Mouse (Mus musculus): Measurements from ENCODE around the gene Ddit4. TPM values are rescaled to one million over a fixed set of nuclear protein-coding genes. Genes with fewer than 3 reads are reported as not detected.
"Not testable (repeated sequence)": the region's sequence is repeated elsewhere in the genome, so short reads cannot be mapped to it uniquely, and the experiment has no call there.

Gene Ddit4
- polyA plus RNA-seq (2016; fragmentation: Nextera tagmentation; extraction: Ambion mirVana): 30.3 and 58.7 TPM in 2 replicates

DNA sequence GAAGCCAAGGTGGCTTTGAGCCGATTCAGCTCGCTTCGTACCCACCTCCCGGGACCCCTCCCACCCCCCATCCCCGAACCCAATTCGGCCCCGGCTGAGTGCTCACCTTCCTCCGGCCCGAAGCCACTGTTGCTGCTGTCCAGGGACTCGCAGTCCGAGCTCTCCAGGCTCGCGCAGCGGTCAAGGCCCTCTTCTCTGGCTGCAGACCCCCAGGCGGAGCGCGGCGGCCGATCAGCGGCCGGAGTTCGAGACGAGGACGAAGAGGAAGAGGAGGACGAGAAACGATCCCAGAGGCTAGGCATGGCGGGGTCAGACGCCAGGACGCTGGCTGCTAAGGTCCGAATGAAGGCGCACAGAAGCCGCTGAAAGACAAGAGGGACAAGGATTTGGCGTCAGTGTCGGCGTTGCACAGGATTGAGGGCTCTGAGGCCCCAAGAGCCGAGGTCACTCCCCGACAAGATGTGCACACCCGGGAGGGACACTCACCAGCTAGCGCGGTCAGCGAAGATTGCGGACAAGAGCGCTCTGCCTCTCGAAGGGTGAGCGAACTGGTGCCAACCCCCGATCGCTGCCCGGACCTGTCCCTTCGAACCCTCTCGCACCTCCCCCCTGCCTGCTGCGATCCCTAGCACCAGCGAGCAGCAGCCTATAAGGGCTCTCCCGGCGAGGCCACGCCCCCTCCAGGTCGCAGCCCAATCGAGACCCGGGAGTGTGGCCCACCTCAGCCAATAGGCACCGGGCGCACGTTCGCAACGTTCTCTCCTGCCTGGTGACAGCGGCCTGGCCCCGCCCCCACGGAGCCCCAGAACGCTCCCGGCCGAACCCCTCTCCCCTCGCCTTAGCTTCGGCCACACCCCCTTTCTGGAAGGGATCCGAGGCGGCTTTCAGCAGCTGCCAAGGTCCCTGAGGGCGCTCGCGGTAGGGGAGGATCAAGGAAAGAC lies at the start of gene Ddit4:
TSS of gene Ddit4 (minus strand) at position 624 of the 941 bp plus-strand sequence.
- no peaks in the 10 kb centered on the region for H3K9me3 ChIP-seq (replicated peaks)
- peak within 1 kb of the TSS; percentile 73 for H3K4me3 ChIP-seq
- peaks cover 17% of the 10 kb centered on the region for H3K36me3 ChIP-seq
- DNase-seq (ENCODE audit: low spot score): peak; percentile 99
- peaks cover 6% of the 10 kb centered on the region for H3K27me3 ChIP-seq (ENCODE audit: low read depth, poor library complexity, severe bottlenecking)
- under 1% methylated on average over 71 of the region's 76 CpGs for WGBS
- peaks cover 44% of the 10 kb centered on the region for H3K4me1 ChIP-seq
- peak within 1 kb of the TSS; percentile 95 for H3K27ac ChIP-seq

GRCm38 (mm10) chr10:59999057-59999456 lies 47.4 kb upstream of the Ddit4 start:
- Histone ChIP-seq H3K27me3 (ENCODE audit: low read depth, poor library complexity, severe bottlenecking) (no peaks in the 10 kb centered on the region), H3K9me3 (replicated peaks) (no peaks in the 10 kb centered on the region), H3K27ac (no peak overlapping the region), H3K36me3 (peaks cover 49% of the 10 kb centered on the region), H3K4me1 (peaks cover 19% of the 10 kb centered on the region), H3K4me3 (no peak overlapping the region)
- WGBS: 91% methylated on average over 3 of the region's 3 CpGs
- DNase-seq (ENCODE audit: low spot score): no peak

GRCm38 (mm10) chr10:59997591-59997990 lies 46.0 kb upstream of the Ddit4 start:
- H3K27me3 ChIP-seq (ENCODE audit: low read depth, poor library complexity, severe bottlenecking): no peaks in the 10 kb centered on the region
- 29% methylated on average over 7 of the region's 7 CpGs for WGBS
- no peak overlapping the region for H3K27ac ChIP-seq
- no peak for DNase-seq (ENCODE audit: low spot score)
- peaks cover 12% of the 10 kb centered on the region for H3K4me1 ChIP-seq
- no peaks in the 10 kb centered on the region for H3K9me3 ChIP-seq (replicated peaks)
- peaks cover 62% of the 10 kb centered on the region for H3K36me3 ChIP-seq
- H3K4me3 ChIP-seq: no peak overlapping the region

DNA sequence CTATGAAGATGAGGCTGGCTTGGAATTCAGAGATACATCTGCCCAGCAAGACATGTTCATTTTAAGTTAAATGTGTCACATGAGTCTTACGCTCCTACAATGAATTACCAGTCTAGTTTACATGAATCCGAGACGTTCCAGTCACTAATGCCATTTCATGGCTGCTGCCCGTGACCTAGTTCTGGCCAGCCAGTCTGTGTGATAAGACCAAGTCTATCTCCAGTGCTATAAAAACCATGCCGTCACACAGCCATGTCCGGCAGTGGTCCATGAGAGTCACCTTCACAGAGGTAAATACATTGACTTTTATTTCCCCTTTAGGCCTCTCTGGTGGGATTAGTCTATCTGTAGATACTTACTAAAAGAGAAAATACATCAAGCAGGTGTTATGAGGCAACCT lies 44.3 kb upstream of the Ddit4 start:
- Histone ChIP-seq H3K4me1 (peaks cover 14% of the 10 kb centered on the region), H3K27me3 (ENCODE audit: low read depth, poor library complexity, severe bottlenecking) (no peaks in the 10 kb centered on the region), H3K4me3 (no peak overlapping the region), H3K36me3 (peaks cover 72% of the 10 kb centered on the region), H3K27ac (no peak overlapping the region), H3K9me3 (replicated peaks) (no peaks in the 10 kb centered on the region)
- 94% methylated on average over 6 of the region's 6 CpGs for WGBS
- no peak for DNase-seq (ENCODE audit: low spot score)

DNA sequence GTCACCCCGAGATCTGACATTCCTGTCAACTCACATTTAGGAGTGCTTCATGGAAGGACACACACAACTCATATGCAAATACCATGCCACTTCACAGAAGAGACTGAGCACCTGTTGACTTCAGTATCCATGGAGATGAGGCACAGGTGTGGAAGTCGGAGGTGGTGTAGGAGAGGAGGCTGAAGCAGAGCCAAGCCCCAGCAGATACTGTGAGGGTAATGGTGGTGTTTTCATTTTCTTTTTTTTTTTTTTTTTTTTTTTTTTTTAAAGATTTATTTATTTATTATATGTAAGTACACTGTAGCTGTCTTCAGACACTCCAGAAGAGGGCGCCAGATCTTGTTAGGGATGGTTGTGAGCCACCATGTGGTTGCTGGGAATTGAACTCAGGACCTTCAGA lies 42.2 kb upstream of the Ddit4 start:
- peaks cover 79% of the 10 kb centered on the region for H3K36me3 ChIP-seq

GRCm38 (mm10) chr10:59992024-59992423 lies 40.4 kb upstream of the Ddit4 start:
- Histone ChIP-seq H3K27ac (no peak overlapping the region), H3K27me3 (ENCODE audit: low read depth, poor library complexity, severe bottlenecking) (no peaks in the 10 kb centered on the region), H3K36me3 (peaks cover 97% of the 10 kb centered on the region), H3K4me1 (peaks cover 14% of the 10 kb centered on the region), H3K4me3 (no peak overlapping the region), H3K9me3 (replicated peaks) (no peaks in the 10 kb centered on the region)
- DNase-seq (ENCODE audit: low spot score): no peak
- WGBS: 87% methylated on average over 8 of the region's 8 CpGs

More for the DNA sequence above, 42.2 kb upstream of the Ddit4 start:
- not testable (repeated sequence) for H3K27ac ChIP-seq; H3K4me3 ChIP-seq; H3K27me3 ChIP-seq (ENCODE audit: low read depth, poor library complexity, severe bottlenecking); H3K9me3 ChIP-seq (replicated peaks); DNase-seq (ENCODE audit: low spot score)
- 96% methylated on average over 2 of the region's 3 CpGs for WGBS
- H3K4me1 ChIP-seq: peaks cover 14% of the 10 kb centered on the region

GRCm38 (mm10) chr10:59991262-59991880 lies 39.7 kb upstream of the Ddit4 start:
- Histone ChIP-seq H3K27me3 (ENCODE audit: low read depth, poor library complexity, severe bottlenecking) (no peaks in the 10 kb centered on the region), H3K36me3 (peaks cover 97% of the 10 kb centered on the region), H3K9me3 (replicated peaks) (no peaks in the 10 kb centered on the region), H3K4me1 (peaks cover 14% of the 10 kb centered on the region), H3K27ac (no peak overlapping the region), H3K4me3 (no peak overlapping the region)
- no peak for DNase-seq (ENCODE audit: low spot score)
- 61% methylated on average over 9 of the region's 9 CpGs for WGBS

- 94% methylated on average over 9 of the region's 9 CpGs for WGBS
- Histone ChIP-seq H3K36me3 (peaks cover 97% of the 10 kb centered on the region), H3K27ac (no peak overlapping the region), H3K4me1 (peaks cover 14% of the 10 kb centered on the region), H3K27me3 (ENCODE audit: low read depth, poor library complexity, severe bottlenecking) (no peaks in the 10 kb centered on the region), H3K9me3 (replicated peaks) (no peaks in the 10 kb centered on the region), H3K4me3 (no peak overlapping the region)
- no peak for DNase-seq (ENCODE audit: low spot score)
Observed at GRCm38 (mm10) chr10:59990393-59990792, 38.8 kb upstream of the Ddit4 start.

DNA sequence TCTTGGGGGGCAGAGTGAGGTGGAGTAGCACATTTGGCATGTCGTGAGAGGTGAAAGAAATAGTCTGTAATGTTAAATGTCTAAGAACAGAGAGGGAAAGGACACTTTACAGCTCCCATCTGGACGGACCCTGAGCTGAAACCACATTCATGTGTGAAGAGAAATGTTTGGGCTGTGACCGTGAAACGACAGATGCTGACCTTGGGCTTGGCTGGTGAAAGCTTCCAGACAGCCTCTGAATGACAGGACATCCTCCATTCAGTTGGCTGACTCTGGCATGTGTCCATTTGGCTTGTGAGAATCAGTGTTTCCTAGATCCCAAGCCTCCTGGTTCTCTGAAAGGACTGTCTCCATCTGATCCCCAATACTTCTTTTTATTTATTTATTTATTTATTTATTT lies 36.4 kb upstream of the Ddit4 start:
- 94% methylated on average over 4 of the region's 4 CpGs for WGBS
- Histone ChIP-seq H3K27me3 (ENCODE audit: low read depth, poor library complexity, severe bottlenecking) (no peaks in the 10 kb centered on the region), H3K27ac (no peak overlapping the region), H3K9me3 (replicated peaks) (no peaks in the 10 kb centered on the region), H3K4me1 (peaks cover 14% of the 10 kb centered on the region), H3K4me3 (no peak overlapping the region), H3K36me3 (peaks cover 91% of the 10 kb centered on the region)
- no peak for DNase-seq (ENCODE audit: low spot score)

DNA sequence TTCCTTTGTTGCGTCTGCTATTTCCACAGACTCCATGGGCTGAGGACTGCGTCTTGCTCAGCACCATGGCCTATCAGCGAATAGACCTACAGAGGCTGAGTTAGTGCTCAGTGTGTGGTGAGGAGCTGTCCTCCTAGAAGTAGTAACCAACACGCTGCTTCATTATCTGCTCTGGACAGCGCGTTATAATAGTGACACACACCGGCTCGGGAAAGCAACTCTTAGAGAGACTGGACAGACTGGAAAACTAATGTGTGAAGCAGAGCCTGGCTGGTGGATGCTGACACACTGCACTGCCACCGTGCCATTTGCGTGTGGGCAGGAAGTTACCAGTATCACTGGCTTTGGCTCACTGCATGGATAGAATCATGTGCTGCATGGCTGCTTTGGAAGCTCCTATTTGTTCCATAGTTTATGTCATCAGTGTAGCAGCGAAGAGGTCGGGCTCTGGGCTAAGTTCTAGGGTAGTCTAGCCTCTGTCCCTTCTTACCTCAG lies 30.8 kb upstream of the Ddit4 start:
- no peak overlapping the region for H3K4me3 ChIP-seq

DNA sequence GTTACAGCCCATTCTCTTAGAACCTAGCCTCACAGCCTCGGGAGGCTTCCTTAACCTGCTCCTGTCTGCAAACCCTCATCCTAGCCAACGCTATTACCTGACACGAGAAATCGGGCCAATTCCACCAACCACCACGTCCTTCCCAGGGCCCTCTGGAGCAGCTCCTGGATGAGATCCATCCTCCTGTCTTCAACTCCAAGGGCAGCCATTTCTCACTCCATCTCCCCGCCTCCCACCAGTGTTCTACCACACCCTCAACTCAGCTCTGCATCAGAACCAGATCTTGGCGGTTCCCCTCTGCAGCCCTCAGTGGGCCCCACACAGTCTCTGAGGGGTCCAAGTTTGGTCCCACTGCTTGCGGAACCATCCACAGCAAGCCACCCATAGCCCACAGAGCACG lies 30.2 kb upstream of the Ddit4 start:
- Histone ChIP-seq H3K27me3 (ENCODE audit: low read depth, poor library complexity, severe bottlenecking) (no peaks in the 10 kb centered on the region), H3K4me3 (no peak overlapping the region), H3K9me3 (replicated peaks) (no peaks in the 10 kb centered on the region), H3K27ac (no peak overlapping the region), H3K4me1 (peaks cover 25% of the 10 kb centered on the region), H3K36me3 (peaks cover 28% of the 10 kb centered on the region)
- 92% methylated on average over 9 of the region's 9 CpGs for WGBS
- no peak for DNase-seq (ENCODE audit: low spot score)

More for the DNA sequence above, 30.8 kb upstream of the Ddit4 start:
- no peaks in the 10 kb centered on the region for H3K27me3 ChIP-seq (ENCODE audit: low read depth, poor library complexity, severe bottlenecking)
- H3K27ac ChIP-seq: no peak overlapping the region
- no peaks in the 10 kb centered on the region for H3K9me3 ChIP-seq (replicated peaks)
- peaks cover 25% of the 10 kb centered on the region for H3K4me1 ChIP-seq
- 95% methylated on average over 12 of the region's 12 CpGs for WGBS
- H3K36me3 ChIP-seq: peaks cover 35% of the 10 kb centered on the region
- DNase-seq (ENCODE audit: low spot score): no peak

DNA sequence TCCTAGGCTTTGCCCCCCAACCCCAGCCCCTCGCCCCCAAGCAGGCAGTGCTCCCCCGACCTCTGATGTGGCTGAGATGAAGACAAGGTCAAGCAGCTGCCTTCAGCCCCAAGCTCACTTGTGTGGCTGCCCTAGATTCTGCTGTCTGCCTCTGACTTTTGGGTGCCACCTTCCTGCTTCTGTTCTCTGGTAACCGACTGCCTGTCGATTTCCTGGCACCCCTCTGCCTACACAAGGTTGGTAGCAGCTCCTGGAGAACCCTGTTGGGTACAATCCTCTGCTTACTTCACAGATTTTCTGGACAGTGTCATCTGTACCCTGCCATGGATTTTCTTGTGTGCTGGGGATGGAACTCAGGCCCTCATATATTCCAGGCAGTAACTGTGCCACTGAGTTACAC lies 29.7 kb upstream of the Ddit4 start:
- H3K9me3 ChIP-seq (replicated peaks): no peaks in the 10 kb centered on the region

GRCm38 (mm10) chr10:59980815-59981244 lies 29.2 kb upstream of the Ddit4 start:
- peaks cover 30% of the 10 kb centered on the region for H3K4me1 ChIP-seq
- H3K9me3 ChIP-seq (replicated peaks): no peaks in the 10 kb centered on the region
- peak overlapping the region; percentile 22; the same call in 1 of the 2 replicates for H3K27ac ChIP-seq
- no peak overlapping the region for H3K4me3 ChIP-seq
- DNase-seq (ENCODE audit: low spot score): no peak
- WGBS: 93% methylated on average over 6 of the region's 6 CpGs
- H3K36me3 ChIP-seq: peaks cover 20% of the 10 kb centered on the region
- no peaks in the 10 kb centered on the region for H3K27me3 ChIP-seq (ENCODE audit: low read depth, poor library complexity, severe bottlenecking)

More for the DNA sequence above, 29.7 kb upstream of the Ddit4 start:
- Histone ChIP-seq H3K4me3 (no peak overlapping the region), H3K27ac (0 out of 2 replicates have a peak overlapping the region, but pooled peaks have one; percentile 22), H3K4me1 (peaks cover 29% of the 10 kb centered on the region), H3K27me3 (ENCODE audit: low read depth, poor library complexity, severe bottlenecking) (no peaks in the 10 kb centered on the region), H3K36me3 (peaks cover 25% of the 10 kb centered on the region)
- WGBS: 84% methylated on average over 4 of the region's 4 CpGs
- DNase-seq (ENCODE audit: low spot score): no peak

All from limb, embryonic 10.5 days (tissue).